Mouse (Mus musculus) ES-Bruce4 (cell line): Measurements from ENCODE around the gene Tmem147. TPM values are rescaled to one million over a fixed set of nuclear protein-coding genes. Genes with fewer than 3 reads are reported as not detected.

ENCODE experiments used
- H3K27ac ChIP-seq: 2 replicates; pipeline ENCODE4 v1.5.1; 2012; ENCODE audit warnings: low read length, inconsistent platforms; ENCODE audit not compliant: insufficient read depth
- H3K27me3 ChIP-seq: 2 replicates; pipeline ENCODE4 v1.6.1; 2012; ENCODE audit warnings: mild to moderate bottlenecking, low read length, inconsistent platforms; ENCODE audit not compliant: control insufficient read depth, poor library complexity, insufficient read depth, severe bottlenecking
- H3K36me3 ChIP-seq: 2 replicates; pipeline ENCODE4 v1.6.1; 2012; ENCODE audit warnings: inconsistent platforms, mild to moderate bottlenecking, low read length, moderate library complexity; ENCODE audit not compliant: control insufficient read depth, poor library complexity, insufficient read depth, severe bottlenecking
- H3K4me1 ChIP-seq: one replicate; pipeline ENCODE4 v1.8.1; 2011; ENCODE audit warnings: low read length; ENCODE audit not compliant: control insufficient read depth, insufficient read depth
- H3K4me3 ChIP-seq: 2 replicates; pipeline ENCODE4 v1.5.1; 2011; ENCODE audit warnings: low read depth, mild to moderate bottlenecking, low read length
- H3K9ac ChIP-seq: 2 replicates; pipeline ENCODE4 v1.6.1; 2012; ENCODE audit warnings: low read depth, mild to moderate bottlenecking, inconsistent platforms; ENCODE audit not compliant: poor library complexity, severe bottlenecking
- H3K9me3 ChIP-seq: replicated peaks from 2 replicates; pipeline ENCODE4 v1.6.1; 2012; ENCODE audit warnings: mild to moderate bottlenecking, low read length, inconsistent platforms; ENCODE audit not compliant: control insufficient read depth, poor library complexity, insufficient read depth, severe bottlenecking
- CTCF ChIP-seq: IDR thresholded peaks from one replicate; pipeline ENCODE4 v1.8.1; 2011; ENCODE audit warnings: low read depth, low read length
- EP300 ChIP-seq: IDR thresholded peaks from 2 replicates; pipeline ENCODE4 v1.6.1; 2011; ENCODE audit warnings: low read depth, low read length; ENCODE audit not compliant: insufficient read depth
- POLR2A ChIP-seq: IDR thresholded peaks from one replicate; pipeline ENCODE4 v1.8.1; 2011; ENCODE audit warnings: low read length; ENCODE audit not compliant: insufficient read depth
- polyA plus RNA-seq: library from polyadenylated mRNA; stranded (reverse); fragments of >200 nt; gene quantifications from 2 replicates; pipeline ENCODE4 v1.2.4, GENCODE M21; 2011; ENCODE audit warnings: low read depth; ENCODE audit not compliant: missing spikeins, insufficient read depth, insufficient read length

Gene Tmem147
- polyA plus RNA-seq, 1 experiment: 66.7 TPM

- no peaks in the 10 kb centered on the region for H3K36me3 ChIP-seq
- H3K9ac ChIP-seq: no peak overlapping the region
- peak overlapping the region; percentile 66 for H3K4me3 ChIP-seq
- no peak for TF ChIP-seq CTCF
- TF ChIP-seq EP300: no peak
- TF ChIP-seq POLR2A: no peak
- no peaks in the 10 kb centered on the region for H3K4me1 ChIP-seq
- no peaks in the 10 kb centered on the region for H3K9me3 ChIP-seq
- H3K27ac ChIP-seq: no peak overlapping the region
- H3K27me3 ChIP-seq: no peaks in the 10 kb centered on the region; the same call in 1 of the 2 replicates
Measured at GRCm38 (mm10) chr7:30717006-30717715, 12.2 kb downstream of the Tmem147 start.

DNA sequence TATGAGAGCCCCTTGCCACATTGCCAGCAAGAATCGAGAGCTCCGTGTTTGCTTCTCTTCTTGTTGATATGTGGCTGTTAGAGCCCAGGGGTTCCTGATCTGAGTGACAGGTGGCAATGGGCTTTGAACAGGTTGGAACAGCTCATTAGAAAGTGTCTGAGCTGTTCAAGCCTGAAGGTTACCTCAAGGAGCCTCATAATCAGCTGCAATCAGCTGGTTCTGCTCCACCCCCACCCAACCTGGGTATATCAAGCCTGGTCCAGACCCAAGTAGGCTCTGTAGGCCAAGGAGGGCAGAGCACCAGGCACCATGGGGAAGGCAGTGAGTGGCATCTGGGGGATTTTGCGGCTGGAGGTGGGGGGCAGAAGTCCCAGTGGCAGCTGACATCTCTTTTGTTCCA lies 17.4 kb downstream of the Tmem147 start, which contains the start of gene Atp4a:
Gene Atp4a (plus strand): TSS at position 268 of the 400 bp plus-strand sequence.
- no peaks in the 10 kb centered on the region; the same call in 1 of the 2 replicates for H3K27me3 ChIP-seq
- no peak within 1 kb of the TSS for H3K4me3 ChIP-seq
- no peak within 1 kb of the TSS for H3K27ac ChIP-seq
- H3K4me1 ChIP-seq: no peaks in the 10 kb centered on the region
- no peaks in the 10 kb centered on the region for H3K36me3 ChIP-seq
- H3K9me3 ChIP-seq: no peaks in the 10 kb centered on the region
- no peak within 1 kb of the TSS for H3K9ac ChIP-seq
- TF ChIP-seq CTCF (no peak), POLR2A (no peak), EP300 (no peak)

- Histone ChIP-seq H3K27me3 (no peaks in the 10 kb centered on the region), H3K27ac (no peak overlapping the region), H3K9ac (no peak overlapping the region), H3K4me3 (no peak overlapping the region), H3K4me1 (no peaks in the 10 kb centered on the region), H3K9me3 (no peaks in the 10 kb centered on the region), H3K36me3 (no peaks in the 10 kb centered on the region)
- TF ChIP-seq EP300: no peak
- TF ChIP-seq POLR2A: no peak
- no peak for TF ChIP-seq CTCF
Measured at GRCm38 (mm10) chr7:30707441-30707840, 21.9 kb downstream of the Tmem147 start.

DNA sequence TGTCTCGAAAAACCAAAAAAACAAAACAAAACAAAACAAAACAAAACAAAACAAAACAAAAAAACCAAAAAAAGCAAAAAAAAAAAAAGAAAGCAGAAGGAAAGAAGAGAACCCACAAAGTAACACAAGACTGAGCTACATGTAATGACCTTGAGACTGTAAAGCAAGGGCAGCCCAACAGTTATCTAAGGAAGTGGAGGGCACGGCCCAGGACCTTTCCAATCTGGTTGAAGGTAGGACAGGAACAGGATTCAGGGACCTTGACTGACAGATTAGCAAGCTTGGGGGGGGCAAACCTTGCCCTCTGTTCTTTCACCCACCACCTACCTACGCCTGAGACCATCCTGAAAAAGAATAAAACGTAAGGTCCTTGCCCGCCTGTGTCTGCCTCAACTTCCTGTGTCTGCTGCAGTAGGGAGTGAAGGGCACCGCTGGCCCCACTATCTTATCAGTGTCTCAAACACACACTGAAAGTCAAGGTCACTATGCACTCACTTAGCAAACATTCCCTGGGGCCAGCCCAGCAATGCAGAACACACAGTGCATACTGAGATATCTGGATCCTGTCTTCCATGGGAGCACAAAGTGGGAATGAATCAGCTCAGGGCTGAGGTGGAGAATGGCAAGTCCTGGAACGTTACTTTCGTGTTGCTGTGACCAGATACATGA lies 23.0 kb downstream of the Tmem147 start:
- no peaks in the 10 kb centered on the region for H3K36me3 ChIP-seq
- no peak for TF ChIP-seq POLR2A
- no peak for TF ChIP-seq EP300
- no peak for TF ChIP-seq CTCF
- no peaks in the 10 kb centered on the region for H3K9me3 ChIP-seq
- no peak overlapping the region for H3K9ac ChIP-seq
- no peak overlapping the region for H3K27ac ChIP-seq
- no peaks in the 10 kb centered on the region for H3K4me1 ChIP-seq
- H3K4me3 ChIP-seq: no peak overlapping the region
- no peaks in the 10 kb centered on the region for H3K27me3 ChIP-seq

- Histone ChIP-seq H3K9me3 (no peaks in the 10 kb centered on the region), H3K27me3 (no peaks in the 10 kb centered on the region), H3K9ac (no peak within 1 kb of the TSS), H3K4me3 (no peak within 1 kb of the TSS), H3K36me3 (no peaks in the 10 kb centered on the region), H3K4me1 (peaks cover 2% of the 10 kb centered on the region), H3K27ac (no peak within 1 kb of the TSS)
- TF ChIP-seq CTCF (no peak), EP300 (no peak), POLR2A (no peak)
Measured at GRCm38 (mm10) chr7:30698589-30698988, 30.8 kb downstream of the Tmem147 start, which contains the start of gene 2200002J24Rik. Gene 2200002J24Rik, plus strand, starts transcription at chr7:30698926.

DNA sequence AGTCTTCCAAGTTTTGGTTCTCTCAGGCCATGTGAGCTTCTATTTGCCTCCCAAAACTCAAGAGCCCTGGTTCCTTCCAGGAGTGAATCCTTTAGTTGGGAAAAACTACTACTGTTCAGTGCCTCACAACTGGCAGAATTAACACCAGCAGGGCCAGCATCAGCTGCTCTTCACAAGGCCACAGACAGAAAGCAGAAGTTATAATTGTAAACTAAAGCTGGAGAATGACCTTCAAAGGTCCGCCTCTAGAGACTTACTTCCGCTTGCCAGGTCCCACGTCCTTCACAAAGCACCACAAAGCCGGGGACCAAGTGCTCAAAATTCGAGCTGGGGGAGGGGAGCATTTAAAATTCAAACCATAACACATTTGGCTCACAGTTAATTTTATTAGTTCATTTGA lies 31.2 kb downstream of the Tmem147 start:
- Histone ChIP-seq H3K36me3 (no peaks in the 10 kb centered on the region), H3K27me3 (no peaks in the 10 kb centered on the region), H3K27ac (no peak overlapping the region), H3K9me3 (no peaks in the 10 kb centered on the region), H3K9ac (no peak overlapping the region), H3K4me3 (no peak overlapping the region), H3K4me1 (peaks cover 2% of the 10 kb centered on the region)
- TF ChIP-seq EP300 (no peak), POLR2A (no peak), CTCF (no peak)
